Mouse (Mus musculus) kidney, adult 2 months (tissue): ENCODE measurements around the gene Adad2.

ENCODE experiments used
- CTCF ChIP-seq: fragments of 200-500 bp; conservative IDR thresholded peaks from 2 replicates; pipeline ENCODE4 v1.5.1; 2011; ENCODE audit warnings: low read depth, mild to moderate bottlenecking, control low read depth, low read length, moderate library complexity, mixed read lengths; ENCODE audit not compliant: insufficient read depth, insufficient read length
- POLR2A ChIP-seq: fragments of 200-500 bp; IDR thresholded peaks from one replicate; pipeline ENCODE4 v1.6.1; 2011; ENCODE audit warnings: low read depth, low read length, control low read depth

DNA sequence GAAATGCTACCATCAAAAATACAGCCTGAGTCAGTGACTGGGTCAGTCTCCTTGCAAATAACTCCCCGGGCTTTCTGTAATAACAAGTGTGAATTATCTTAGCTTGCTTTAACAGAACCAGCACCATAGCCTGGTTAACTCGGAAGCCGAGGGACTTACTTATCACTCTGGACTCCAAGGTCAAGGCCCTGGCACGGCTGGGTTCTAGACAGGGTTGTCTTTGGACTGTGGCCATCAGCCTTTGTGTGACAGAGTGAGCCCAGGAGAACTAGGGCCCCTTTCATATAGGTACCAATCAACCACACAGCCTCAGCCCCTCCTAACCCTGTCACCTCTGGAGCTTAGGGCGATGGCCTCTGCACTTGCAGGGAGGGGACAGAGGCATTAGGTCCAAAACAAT lies 28.5 kb downstream of the Adad2 start:
- TF ChIP-seq CTCF (no peak), POLR2A (no peak)
